Mouse (Mus musculus) small intestine, adult 2 months (tissue): ENCODE results near the gene Prkrip1.
A peak's percentile ranks its signal among the peaks of the same experiment; 100 is the strongest.

ENCODE experiments used
- CTCF ChIP-seq: fragments of 200-500 bp; IDR thresholded peaks from 2 replicates; pipeline ENCODE4 v1.5.1; 2012; ENCODE audit warnings: low read depth, mild to moderate bottlenecking, control low read depth, inconsistent platforms, low read length, moderate library complexity, mixed read lengths; ENCODE audit not compliant: insufficient replicate concordance, insufficient read length; ENCODE audit errors: extremely low read depth
- POLR2A ChIP-seq: fragments of 200-500 bp; IDR thresholded peaks from 2 replicates; pipeline ENCODE4 v1.6.1; 2012; ENCODE audit warnings: low read depth, mild to moderate bottlenecking, control low read depth, inconsistent platforms, low read length, moderate library complexity

- TF ChIP-seq CTCF (peak; percentile 45; the same call in 1 of the 2 replicates), POLR2A (no peak)
These were observed 55.5 kb downstream of the Prkrip1 start for GRCm38 (mm10) chr5:136143161-136143755.
